Mouse (Mus musculus): ENCODE measurements at regions not wholly inside any gene's neighbourhood (a gene's known extent, or its start where the extent isn't known, plus 50 kb on each side); places are given as distances from the start of the nearest gene placed in this dataset.
A peak's percentile ranks its signal among the peaks of the same experiment; 100 is the strongest.

DNA sequence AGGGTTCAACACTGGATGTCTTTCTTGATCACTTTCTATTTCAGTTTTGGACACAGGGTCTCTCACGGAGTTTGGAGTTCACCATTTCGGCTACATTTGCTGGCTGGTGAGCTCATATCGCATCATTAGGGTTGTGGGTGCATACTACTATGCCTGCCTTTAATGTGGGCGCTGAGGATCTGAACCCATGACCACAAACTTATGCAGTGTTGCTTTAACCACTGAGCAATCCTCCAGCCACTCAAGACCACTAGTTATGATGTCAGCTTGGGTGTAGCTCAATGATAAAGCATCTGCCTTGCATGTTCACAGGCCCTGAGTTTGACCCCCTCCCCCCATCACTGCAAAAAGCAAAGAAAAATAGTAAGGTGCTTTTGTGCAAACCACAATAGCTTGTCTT, 178.8 kb upstream of the Ado start:
- Histone ChIP-seq H3K4me3 (no peak overlapping the region), H3K27ac (no peak overlapping the region)
- intact Hi-C loops (cut with DNase I) = no loop called here
- TF ChIP-seq CTCF (IDR thresholded peaks at IDR 0.05) = no peak
- no peak for DNase-seq (ENCODE audit: extremely low spot score in 1 of 2, low spot score in 2 of 2)

DNA sequence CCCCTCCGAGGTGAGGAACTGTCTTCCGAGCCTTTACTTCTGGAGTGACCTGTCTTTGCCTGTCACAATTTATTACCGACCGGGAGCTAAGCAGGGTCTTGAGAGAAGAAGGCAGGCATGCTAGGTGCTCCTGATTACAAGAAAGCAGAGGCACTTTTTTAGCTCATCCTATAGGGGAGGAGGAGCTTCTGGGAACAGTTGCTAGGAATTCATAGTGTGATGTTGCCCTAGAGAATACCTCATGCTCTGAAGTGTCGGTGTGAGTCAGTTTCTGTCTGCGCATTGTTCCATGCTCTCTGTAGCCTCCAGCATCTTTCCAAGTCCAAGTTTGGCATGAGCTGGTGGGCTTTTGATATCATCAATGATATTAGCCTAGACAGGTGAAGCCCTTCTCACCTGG, 178.0 kb upstream of the Ado start:
- no peak for TF ChIP-seq CTCF (IDR thresholded peaks at IDR 0.05)
- intact Hi-C loops (cut with DNase I) = no loop called here
- Histone ChIP-seq H3K27ac (no peak overlapping the region), H3K4me3 (no peak overlapping the region)
- no peak for DNase-seq (ENCODE audit: extremely low spot score in 1 of 2, low spot score in 2 of 2)

- H3K27ac ChIP-seq = no peak overlapping the region
- intact Hi-C loops (cut with DNase I) = no loop called here
- no peak for DNase-seq (ENCODE audit: extremely low spot score in 1 of 2, low spot score in 2 of 2)
- H3K4me3 ChIP-seq = no peak overlapping the region
- TF ChIP-seq CTCF (IDR thresholded peaks at IDR 0.05) = no peak
Observed at GRCm38 (mm10) chr10:67726351-67726750, 177.6 kb upstream of the Ado start.

DNA sequence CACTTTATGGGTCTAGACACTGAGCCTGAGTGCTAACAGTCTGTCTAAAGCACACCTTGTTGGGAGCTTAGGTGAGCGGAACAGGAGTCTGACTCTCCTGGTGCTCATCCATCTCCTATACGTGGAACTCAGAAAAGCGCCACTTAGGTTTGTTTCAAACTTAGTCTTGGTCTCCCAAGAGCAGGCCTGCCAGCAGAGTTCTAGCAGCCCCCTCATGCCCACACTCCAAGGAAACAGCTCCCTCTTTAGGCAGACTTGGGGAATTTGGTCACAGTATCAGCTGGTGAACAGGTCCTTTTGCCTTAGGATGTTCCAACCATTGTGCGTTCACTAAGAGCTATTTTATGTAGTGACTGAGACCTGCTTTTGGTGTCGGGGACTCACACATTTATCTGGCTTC, 173.0 kb upstream of the Ado start:
- intact Hi-C loops (cut with DNase I) = no loop called here
- peak; percentile 22 to 26 for DNase-seq (ENCODE audit: extremely low spot score in 1 of 2, low spot score in 2 of 2)
- TF ChIP-seq CTCF (IDR thresholded peaks at IDR 0.05) = peak; percentile 67
- no peak overlapping the region for H3K27ac ChIP-seq
- no peak overlapping the region for H3K4me3 ChIP-seq

DNA sequence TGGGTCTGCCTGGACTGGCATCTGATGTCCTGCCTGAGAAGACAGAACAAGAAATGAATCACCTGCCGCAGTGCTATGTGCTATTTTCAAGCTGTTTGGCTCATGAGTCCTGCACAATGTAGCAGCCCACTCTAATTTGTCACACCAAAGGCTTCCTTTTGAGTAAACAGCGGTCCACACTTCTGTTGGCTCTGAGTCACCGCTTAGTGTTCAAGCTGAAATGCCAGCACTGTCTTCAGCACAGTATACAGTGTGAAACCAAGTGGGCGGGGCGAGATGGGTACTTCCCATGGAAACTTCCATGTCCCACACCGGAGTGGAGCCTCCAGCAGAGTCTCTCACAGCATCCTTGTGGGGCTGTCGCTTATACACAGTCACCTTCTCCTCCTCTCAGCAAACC, 168.8 kb upstream of the Ado start:
- peak; percentile 66 to 68 for DNase-seq (ENCODE audit: extremely low spot score in 1 of 2, low spot score in 2 of 2)
- H3K4me3 ChIP-seq = no peak overlapping the region
- intact Hi-C loops (cut with DNase I) = loop anchor here (1.0 kb wide), 2 partner anchors 180 to 225 kb away; no protein-coding TSS in a partner anchor
- no peak for TF ChIP-seq CTCF (IDR thresholded peaks at IDR 0.05)
- H3K27ac ChIP-seq = no peak overlapping the region

- no peak for TF ChIP-seq CTCF (IDR thresholded peaks at IDR 0.05)
- intact Hi-C loops (cut with DNase I) = no loop called here
- Histone ChIP-seq H3K27ac (no peak overlapping the region), H3K4me3 (no peak overlapping the region)
- no peak for DNase-seq (ENCODE audit: extremely low spot score in 1 of 2, low spot score in 2 of 2)
Observed at GRCm38 (mm10) chr10:67715046-67715445, 166.3 kb upstream of the Ado start.

DNA sequence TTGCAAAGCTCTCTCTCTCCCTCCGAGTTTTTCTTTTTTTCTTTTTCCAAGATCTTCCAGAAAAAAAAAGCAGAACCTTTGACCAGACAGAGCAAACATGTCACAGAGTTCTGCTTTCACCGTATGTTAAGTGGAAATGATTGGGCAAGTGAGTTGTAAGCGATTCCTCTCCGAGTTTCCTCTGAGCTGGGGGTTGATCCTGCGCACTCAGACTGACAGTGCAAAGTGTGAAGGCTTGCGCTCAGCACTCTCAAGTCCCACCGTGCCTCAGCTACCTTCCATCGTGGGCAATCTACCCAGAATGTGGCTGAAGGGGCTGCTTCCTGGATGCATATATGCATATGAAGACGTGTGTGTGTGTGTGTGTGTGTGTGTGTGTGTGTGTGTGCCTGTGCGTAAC, 164.3 kb upstream of the Ado start:
- intact Hi-C loops (cut with DNase I) = no loop called here
- no peak for DNase-seq (ENCODE audit: extremely low spot score in 1 of 2, low spot score in 2 of 2)
- no peak for TF ChIP-seq CTCF (IDR thresholded peaks at IDR 0.05)
- no peak overlapping the region for H3K4me3 ChIP-seq
- no peak overlapping the region for H3K27ac ChIP-seq

DNA sequence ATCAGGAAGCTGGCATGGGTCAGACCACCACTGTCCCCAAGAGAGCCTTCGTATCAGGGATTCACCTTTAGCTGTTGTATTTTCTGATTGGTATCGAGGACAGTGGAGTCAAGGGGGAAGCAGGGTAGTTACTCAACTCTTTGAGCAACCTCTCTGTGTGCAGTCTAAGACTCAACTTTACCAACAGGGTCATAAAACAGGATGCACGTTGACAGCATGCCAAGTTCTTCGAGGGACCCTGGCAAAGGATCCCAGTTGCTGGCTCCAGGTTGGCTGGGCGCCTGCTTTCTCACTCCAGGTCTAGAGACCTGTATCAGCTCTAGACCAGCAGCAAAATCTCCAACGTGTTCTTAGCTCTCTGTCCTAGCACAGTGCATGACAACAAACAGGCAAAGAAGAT, 163.9 kb upstream of the Ado start:
- Histone ChIP-seq H3K4me3 (no peak overlapping the region), H3K27ac (no peak overlapping the region)
- no peak for TF ChIP-seq CTCF (IDR thresholded peaks at IDR 0.05)
- intact Hi-C loops (cut with DNase I) = no loop called here
- DNase-seq (ENCODE audit: extremely low spot score in 1 of 2, low spot score in 2 of 2) = no peak

DNA sequence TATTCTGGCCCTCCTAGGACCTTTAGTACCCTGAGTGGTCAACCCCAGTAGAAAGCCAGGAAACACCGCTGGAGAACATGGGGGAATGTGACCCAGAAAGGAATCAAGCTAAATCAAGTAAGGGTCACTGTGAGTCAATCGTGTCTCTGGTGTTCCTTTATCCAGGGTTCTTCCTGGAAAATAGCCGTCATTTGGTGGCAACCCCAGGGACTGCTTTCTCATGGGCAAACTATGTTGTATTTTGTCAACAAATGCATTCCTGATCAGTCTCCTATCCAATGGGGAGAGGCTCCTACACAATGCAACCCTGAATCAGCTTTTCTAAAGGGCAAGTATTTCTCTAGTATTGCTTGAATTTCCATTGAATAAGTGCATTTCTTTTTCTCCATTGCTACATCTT, 163.2 kb upstream of the Ado start:
- intact Hi-C loops (cut with DNase I) = no loop called here
- no peak for DNase-seq (ENCODE audit: extremely low spot score in 1 of 2, low spot score in 2 of 2)

GRCm38 (mm10) chr10:67706436-67706835, 157.7 kb upstream of the Ado start:
- peak in 1 of 2 experiments; percentile 19 for DNase-seq (ENCODE audit: extremely low spot score in 1 of 2, low spot score in 2 of 2)
- TF ChIP-seq CTCF (IDR thresholded peaks at IDR 0.05) = no peak
- Histone ChIP-seq H3K27ac (no peak overlapping the region), H3K4me3 (no peak overlapping the region)
- intact Hi-C loops (cut with DNase I) = no loop called here

More for the DNA sequence above, 163.2 kb upstream of the Ado start:
- TF ChIP-seq CTCF (IDR thresholded peaks at IDR 0.05) = no peak
- H3K4me3 ChIP-seq = no peak overlapping the region
- H3K27ac ChIP-seq = no peak overlapping the region

- intact Hi-C loops (cut with DNase I) = no loop called here
- H3K4me3 ChIP-seq = no peak overlapping the region
- no peak overlapping the region for H3K27ac ChIP-seq
- TF ChIP-seq CTCF (IDR thresholded peaks at IDR 0.05) = no peak
- DNase-seq (ENCODE audit: extremely low spot score in 1 of 2, low spot score in 2 of 2) = no peak
Observed at GRCm38 (mm10) chr10:67702783-67703455, 154.2 kb upstream of the Ado start.

- no peak for TF ChIP-seq CTCF (IDR thresholded peaks at IDR 0.05)
- no peak for DNase-seq (ENCODE audit: extremely low spot score in 1 of 2, low spot score in 2 of 2)
Observed at GRCm38 (mm10) chr10:67697401-67698195, 148.8 kb upstream of the Ado start.

More at GRCm38 (mm10) chr10:67697401-67698195, 148.8 kb upstream of the Ado start:
- Histone ChIP-seq H3K4me3 (no peak overlapping the region), H3K27ac (no peak overlapping the region)
- intact Hi-C loops (cut with DNase I) = no loop called here

Measured in left cerebral cortex, adult 2 months (tissue).